Mouse (Mus musculus) kidney, adult 8-10 months (tissue): ENCODE measurements at regions not wholly inside any gene's neighbourhood (a gene's known extent, or its start where the extent isn't known, plus 50 kb on each side); places are given as distances from the start of the nearest gene placed in this dataset.
A peak's percentile ranks its signal among the peaks of the same experiment; 100 is the strongest.

Source experiments
- DNase-seq, 2 experiments: peaks; one replicate each; pipeline ENCODE4 v3.0.0; 2022

GRCm38 (mm10) chr16:75663871-75664270, 71.2 kb downstream of the Rbm11 start:
- peak; percentile 25 to 48 for DNase-seq

DNA sequence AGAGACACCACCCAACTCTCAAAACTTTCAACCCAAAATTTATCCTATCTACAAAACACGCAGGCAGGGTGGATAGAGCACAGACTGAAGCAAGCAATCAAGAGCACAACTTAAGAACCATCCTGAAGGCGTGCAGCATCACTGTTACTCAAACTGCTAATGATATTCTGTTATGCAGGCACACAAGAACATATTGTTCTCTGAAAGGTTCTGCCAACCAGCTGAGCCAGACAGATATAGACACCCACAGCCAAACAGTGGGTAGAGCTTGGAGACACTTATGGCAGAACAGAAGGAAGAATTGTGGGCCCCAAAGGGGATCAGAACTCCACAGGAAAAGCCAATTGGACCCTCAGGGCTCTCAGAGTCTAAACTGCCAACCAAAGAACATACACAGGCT, 74.9 kb downstream of the Rbm11 start:
- no peak for DNase-seq

GRCm38 (mm10) chr16:75672112-75672511, 79.5 kb downstream of the Rbm11 start:
- peak; percentile 25 to 45 for DNase-seq

DNA sequence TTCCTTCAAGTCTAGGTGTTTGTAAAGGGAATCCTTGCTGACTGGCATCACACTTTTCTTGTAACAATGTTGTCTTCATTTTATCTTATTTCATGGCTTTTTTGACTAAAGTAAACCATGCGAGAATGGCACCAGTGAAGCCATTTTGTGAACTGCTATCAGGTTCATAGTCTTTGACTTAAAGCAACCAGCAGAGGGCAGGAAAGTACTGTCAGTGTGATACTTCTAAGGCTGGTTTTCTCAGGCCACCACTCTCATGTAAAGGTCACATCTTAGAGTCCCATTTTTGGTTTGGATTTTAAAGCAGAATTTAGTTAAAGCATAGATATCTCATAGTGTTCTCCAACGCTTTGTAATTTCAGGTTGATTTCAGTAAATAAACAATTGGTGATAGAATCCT, 83.2 kb downstream of the Rbm11 start:
- DNase-seq = peak; percentile 3 to 10

DNA sequence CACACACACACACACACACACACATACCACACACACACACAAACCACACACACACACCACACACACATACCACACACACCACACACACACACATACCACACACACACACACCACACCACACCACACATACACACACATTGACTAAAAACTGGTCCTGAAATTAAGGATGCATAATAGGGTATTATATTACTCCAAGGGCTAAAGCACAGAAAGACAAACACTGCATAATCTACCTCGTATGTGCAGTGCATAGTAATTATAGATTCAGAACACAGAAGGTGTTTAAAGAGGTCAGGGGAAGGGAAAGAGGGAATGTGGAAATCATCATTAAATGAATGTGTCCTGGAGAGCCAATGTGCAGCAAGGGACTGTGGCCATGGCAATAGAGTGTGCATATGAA, 84.5 kb downstream of the Rbm11 start:
- DNase-seq = no peak
